Mouse (Mus musculus) MEL (cell line): Measurements from ENCODE around the gene Auts2.

Experiments used
- CHD2 ChIP-seq: IDR thresholded peaks from 2 replicates; pipeline ENCODE4 v1.6.1; 2011; ENCODE audit warnings: low read length, improper control_type of control experiment
- CTCF ChIP-seq, 3 experiments: IDR thresholded peaks in 2 of 3; conservative IDR thresholded peaks in 1 of 3; 2 replicates each; pipeline ENCODE4 v1.5.1; 2011 to 2012; ENCODE audit warnings: low read length in 3 of 3, low read depth in 2 of 3, mild to moderate bottlenecking in 2 of 3, improper control_type of control experiment in 1 of 3, inconsistent platforms in 1 of 3, mixed read lengths in 1 of 3, moderate library complexity in 1 of 3; ENCODE audit not compliant: control insufficient read depth in 1 of 3, insufficient read depth in 1 of 3, poor library complexity in 1 of 3, severe bottlenecking in 1 of 3
- ELF1 ChIP-seq: IDR thresholded peaks from 2 replicates; pipeline ENCODE4 v1.6.1; 2014; ENCODE audit warnings: low read depth, mild to moderate bottlenecking, inconsistent platforms, low read length, improper control_type of control experiment, moderate library complexity
- GABPA ChIP-seq: IDR thresholded peaks from 2 replicates; pipeline ENCODE4 v1.6.1; 2012; ENCODE audit warnings: low read depth, mild to moderate bottlenecking, inconsistent platforms, low read length, improper control_type of control experiment, moderate library complexity
- HCFC1 ChIP-seq: IDR thresholded peaks from 2 replicates; pipeline ENCODE4 v1.6.1; 2012; ENCODE audit warnings: low read depth, mild to moderate bottlenecking, inconsistent platforms, low read length, improper control_type of control experiment, moderate library complexity
- JUND ChIP-seq: IDR thresholded peaks from 2 replicates; pipeline ENCODE4 v1.6.1; 2011; ENCODE audit warnings: low read depth, mild to moderate bottlenecking, improper control_type of control experiment, low read length
- MAFK ChIP-seq: IDR thresholded peaks from 2 replicates; pipeline ENCODE4 v1.6.1; 2011; ENCODE audit warnings: low read depth, mild to moderate bottlenecking, low read length, improper control_type of control experiment, borderline replicate concordance
- POLR2A ChIP-seq, 2 experiments: IDR thresholded peaks; 2 replicates each; pipeline ENCODE4 v1.6.1; 2011 to 2012; ENCODE audit warnings: low read length in 2 of 2, mild to moderate bottlenecking in 2 of 2, control low read depth in 1 of 2, improper control_type of control experiment in 1 of 2, low read depth in 1 of 2, moderate library complexity in 1 of 2; ENCODE audit not compliant: control insufficient read depth in 1 of 2, insufficient read depth in 1 of 2, poor library complexity in 1 of 2
- POLR2AphosphoS5 ChIP-seq: IDR thresholded peaks from 2 replicates; pipeline ENCODE4 v1.6.1; 2012; ENCODE audit warnings: low read depth, borderline replicate concordance, mild to moderate bottlenecking, inconsistent platforms, low read length, moderate library complexity, mixed read lengths
- USF2 ChIP-seq, 2 experiments: IDR thresholded peaks; 2 replicates each; pipeline ENCODE4 v1.6.1; 2011 to 2012; ENCODE audit warnings: improper control_type of control experiment in 2 of 2, low read length in 2 of 2, borderline replicate concordance in 1 of 2, inconsistent platforms in 1 of 2, low read depth in 1 of 2, mild to moderate bottlenecking in 1 of 2; ENCODE audit not compliant: insufficient read depth in 1 of 2

- TF ChIP-seq CHD2 (no peak), MAFK (no peak), POLR2A (IDR thresholded peaks at IDR 0.05; ENCODE audit: control insufficient read depth in 1 of 2, insufficient read depth in 1 of 2, low read depth in 1 of 2, low read length in 2 of 2, poor library complexity in 1 of 2) (no peak), CTCF (IDR thresholded peaks at IDR 0.05 in 2 of 3, conservative IDR thresholded peaks at IDR 0.05 in 1 of 3; ENCODE audit: control insufficient read depth in 1 of 3, insufficient read depth in 1 of 3, low read depth in 2 of 3, low read length in 3 of 3, poor library complexity in 1 of 3, severe bottlenecking in 1 of 3) (no peak), JUND (no peak), USF2 (IDR thresholded peaks at IDR 0.05; ENCODE audit: borderline replicate concordance in 1 of 2, insufficient read depth in 1 of 2, low read depth in 1 of 2, low read length in 2 of 2) (no peak), GABPA (no peak), POLR2AphosphoS5 (no peak), HCFC1 (no peak), ELF1 (no peak)
Measured at GRCm38 (mm10) chr5:132429363-132429762, 113.8 kb downstream of the Auts2 start.
